Mouse (Mus musculus) embryonic facial prominence, embryonic 10.5 days (tissue): Measurements from ENCODE around the gene Snx4. TPM values are rescaled to one million over a fixed set of nuclear protein-coding genes. Genes with fewer than 3 reads are reported as not detected.

ENCODE experiments used
- DNase-seq: peaks from one replicate; pipeline ENCODE4 v3.0.0-alpha.2; 2017; ENCODE audit warnings: low spot score
- H3K27ac ChIP-seq: fragments of 300-500 bp; sonication (generic); replicated peaks from 2 replicates; pipeline ENCODE4 v1.5.1; 2016; ENCODE audit warnings: mild to moderate bottlenecking
- H3K27me3 ChIP-seq: fragments of 300-500 bp; sonication (generic); replicated peaks from 2 replicates; pipeline ENCODE4 v1.6.1; 2016; ENCODE audit warnings: low read depth, mild to moderate bottlenecking; ENCODE audit not compliant: poor library complexity, severe bottlenecking
- H3K36me3 ChIP-seq: fragments of 300-500 bp; sonication (generic); replicated peaks from 2 replicates; pipeline ENCODE4 v1.6.1; 2016; ENCODE audit warnings: mild to moderate bottlenecking, moderate library complexity
- H3K4me1 ChIP-seq: fragments of 300-500 bp; sonication (generic); 2 replicates; pipeline ENCODE4 v1.6.1; 2016
- H3K4me3 ChIP-seq: fragments of 300-500 bp; sonication (generic); 2 replicates; pipeline ENCODE4 v1.5.1; 2016; ENCODE audit warnings: mild to moderate bottlenecking, moderate library complexity
- H3K9me3 ChIP-seq: fragments of 300-500 bp; sonication (generic); 2 replicates; pipeline ENCODE4 v1.6.1; 2016; ENCODE audit warnings: mild to moderate bottlenecking
- WGBS: fragments of 180-500 bp; shearing (Covaris S2); methylation state at CpG from one replicate; pipeline ENCODE4 v1.1.7; 2016; 5-methylcytosine and 5-hydroxymethylcytosine counted together
- polyA plus RNA-seq: library from polyadenylated mRNA; unstranded; fragments of >200 nt; fragmentation: Nextera tagmentation; extraction: Ambion mirVana; gene quantifications from 2 replicates; pipeline ENCODE4 v1.2.1, GENCODE M21; 2016

Snx4 gene
- polyA plus RNA-seq, 1 experiment from 2014 or later, result 64.9 TPM

DNA sequence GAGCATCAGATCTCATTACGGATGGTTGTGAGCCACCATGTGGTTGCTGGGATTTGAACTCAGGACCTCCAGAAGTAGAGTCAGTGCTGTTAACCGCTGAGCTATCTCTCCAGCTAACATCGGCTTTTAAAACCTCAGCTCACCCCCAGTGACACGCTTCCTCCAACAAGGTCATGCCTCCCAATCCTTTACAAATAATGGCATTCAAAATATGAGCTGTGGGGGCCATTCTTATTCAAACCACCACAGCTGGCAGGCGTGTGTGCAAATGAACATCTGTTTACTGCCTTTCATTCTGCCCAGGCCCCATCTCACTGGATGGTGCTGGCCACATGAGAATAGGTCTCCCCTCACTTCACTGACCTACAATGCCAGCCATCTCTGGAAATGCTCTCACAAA lies 4.7 kb upstream of the Snx4 start:
- Histone ChIP-seq H3K27me3 (no peaks in the 10 kb centered on the region), H3K9me3 (no peaks in the 10 kb centered on the region), H3K4me1 (peaks cover 4% of the 10 kb centered on the region; the same call in 1 of the 2 replicates), H3K4me3 (no peak overlapping the region), H3K36me3 (peaks cover 40% of the 10 kb centered on the region), H3K27ac (no peak overlapping the region)
- no peak for DNase-seq
- 89% methylated on average over 5 of the region's 5 CpGs for WGBS

DNA sequence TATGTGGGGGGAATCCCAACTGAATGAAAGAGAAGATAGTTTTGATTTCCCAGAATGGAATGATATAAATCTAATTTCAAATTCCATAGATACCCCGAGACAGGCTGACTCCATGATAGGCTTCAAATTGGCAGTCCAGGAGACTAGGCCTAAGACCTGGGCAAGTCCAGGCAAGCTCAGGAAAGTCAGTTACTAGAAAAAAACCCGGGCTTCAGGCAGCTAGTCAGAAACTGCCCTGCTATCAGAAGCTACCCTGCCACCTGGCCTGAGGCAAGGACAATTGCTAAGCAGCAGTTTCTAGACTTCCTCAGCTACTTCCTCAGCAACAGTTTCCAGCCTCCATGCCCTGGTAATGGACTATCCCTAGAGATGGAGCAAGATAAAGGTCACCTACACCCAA lies 4.2 kb upstream of the Snx4 start:
- Histone ChIP-seq H3K4me3 (no peak overlapping the region), H3K9me3 (no peaks in the 10 kb centered on the region), H3K27me3 (no peaks in the 10 kb centered on the region), H3K4me1 (peaks cover 8% of the 10 kb centered on the region), H3K36me3 (peaks cover 35% of the 10 kb centered on the region), H3K27ac (no peak overlapping the region)
- no peak for DNase-seq
- WGBS, result 80% methylated on average over 2 of the region's 2 CpGs

DNA sequence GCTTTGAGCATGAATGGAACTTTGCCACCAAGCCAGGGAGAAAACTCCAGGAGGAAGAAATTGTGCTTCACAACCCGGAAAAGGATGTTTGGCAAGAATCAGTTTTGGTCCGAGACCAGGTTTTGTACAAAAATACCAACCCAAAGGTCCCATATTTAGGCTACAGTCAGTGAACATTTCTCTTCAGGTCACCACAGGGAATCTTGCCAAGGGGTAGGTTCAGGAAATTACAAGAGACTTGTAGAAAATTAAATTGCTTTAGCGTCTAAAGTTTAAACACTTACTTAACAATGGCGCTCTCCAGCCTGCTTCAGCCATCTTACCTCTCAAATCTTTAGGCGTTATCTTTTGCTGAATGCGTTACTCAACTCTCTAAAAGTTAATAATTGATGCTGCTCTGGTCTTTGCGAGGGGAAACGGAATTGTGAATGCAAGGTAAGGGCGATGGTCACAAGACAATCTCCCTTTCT lies 556 bp upstream of the Snx4 start:
- Histone ChIP-seq H3K27ac (peak overlapping the region; percentile 95), H3K4me1 (peaks cover 12% of the 10 kb centered on the region), H3K4me3 (peak overlapping the region; percentile 80), H3K9me3 (no peaks in the 10 kb centered on the region), H3K36me3 (peaks cover 11% of the 10 kb centered on the region), H3K27me3 (no peaks in the 10 kb centered on the region)
- no peak for DNase-seq
- 26% methylated on average over 9 of the region's 9 CpGs for whole genome bisulfite sequencing

DNA sequence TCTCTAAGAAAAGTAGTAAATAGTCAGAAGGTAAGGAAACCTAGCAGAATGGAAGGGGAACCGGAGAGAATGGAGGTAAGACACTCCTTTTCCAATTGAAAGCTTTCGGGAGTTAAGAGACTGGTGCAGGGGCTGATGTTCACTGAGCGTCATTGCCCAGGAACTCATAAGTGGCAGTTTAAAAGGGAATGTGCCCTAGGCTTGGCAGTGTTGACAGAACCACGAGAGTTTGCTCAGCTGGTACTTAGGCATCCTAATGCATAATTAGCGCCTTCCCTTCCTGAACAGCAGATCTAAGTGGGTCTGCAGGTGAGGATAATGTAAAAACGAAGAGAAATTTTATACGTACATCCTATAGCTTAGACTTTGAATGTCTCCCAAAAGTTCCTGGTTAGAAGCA lies 4.4 kb downstream of the Snx4 start:
- peaks cover 17% of the 10 kb centered on the region for H3K36me3 ChIP-seq
- DNase-seq, result no peak
- peaks cover 11% of the 10 kb centered on the region for H3K4me1 ChIP-seq
- H3K9me3 ChIP-seq, result no peaks in the 10 kb centered on the region
- H3K27ac ChIP-seq, result no peak overlapping the region
- H3K4me3 ChIP-seq, result no peak overlapping the region
- H3K27me3 ChIP-seq, result no peaks in the 10 kb centered on the region
- 88% methylated on average over 7 of the region's 7 CpGs for WGBS

DNA sequence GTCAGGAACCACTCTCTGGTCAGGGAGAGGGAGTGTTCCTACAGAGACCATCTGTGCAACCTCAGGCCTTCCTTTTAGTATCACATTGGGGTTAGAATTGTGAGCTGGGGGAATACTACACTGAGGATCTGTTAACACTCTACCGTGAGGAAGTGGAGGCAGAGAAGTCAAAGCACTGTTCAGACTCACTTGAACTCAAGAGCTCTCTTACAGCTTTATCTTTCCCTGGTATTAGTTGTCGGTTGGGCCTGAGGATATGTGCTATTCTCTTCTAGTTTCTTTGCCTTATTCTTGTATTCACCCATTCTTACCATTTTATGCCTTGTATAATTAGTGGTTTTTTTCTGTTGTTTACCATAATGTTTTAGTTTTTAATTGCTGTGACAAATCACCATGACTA lies 7.3 kb downstream of the Snx4 start:
- DNase-seq, result no peak
- Histone ChIP-seq H3K27ac (no peak overlapping the region), H3K4me3 (no peak overlapping the region), H3K36me3 (peaks cover 21% of the 10 kb centered on the region), H3K9me3 (no peaks in the 10 kb centered on the region), H3K27me3 (no peaks in the 10 kb centered on the region), H3K4me1 (no peaks in the 10 kb centered on the region)
- 91% methylated on average over 2 of the region's 2 CpGs for WGBS

DNA sequence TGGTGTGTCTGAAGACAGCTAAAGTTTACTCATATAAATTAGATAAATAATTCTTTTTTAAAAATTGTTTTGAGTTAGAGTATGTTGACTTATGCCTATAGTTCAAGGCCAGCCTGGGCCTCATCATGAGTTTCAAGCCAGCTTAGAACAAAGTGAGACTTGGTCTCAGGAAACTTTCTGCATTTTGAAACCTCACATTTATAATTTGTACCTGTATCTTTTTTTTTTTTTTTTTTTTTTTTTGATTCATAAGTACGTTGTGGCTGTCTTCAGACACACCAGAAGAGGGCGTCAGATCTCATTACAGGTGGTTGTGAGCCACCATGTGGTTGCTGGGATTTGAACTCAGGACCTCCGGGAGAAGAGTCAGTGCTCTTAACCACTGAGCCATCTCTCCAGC lies 8.6 kb downstream of the Snx4 start:
- H3K9me3 ChIP-seq, result no peaks in the 10 kb centered on the region
- H3K4me3 ChIP-seq, result no peak overlapping the region
- DNase-seq, result no peak
- H3K27me3 ChIP-seq, result no peaks in the 10 kb centered on the region
- H3K4me1 ChIP-seq, result no peaks in the 10 kb centered on the region
- H3K27ac ChIP-seq, result no peak overlapping the region
- peaks cover 32% of the 10 kb centered on the region for H3K36me3 ChIP-seq
- WGBS, result 84% methylated on average over 3 of the region's 3 CpGs

DNA sequence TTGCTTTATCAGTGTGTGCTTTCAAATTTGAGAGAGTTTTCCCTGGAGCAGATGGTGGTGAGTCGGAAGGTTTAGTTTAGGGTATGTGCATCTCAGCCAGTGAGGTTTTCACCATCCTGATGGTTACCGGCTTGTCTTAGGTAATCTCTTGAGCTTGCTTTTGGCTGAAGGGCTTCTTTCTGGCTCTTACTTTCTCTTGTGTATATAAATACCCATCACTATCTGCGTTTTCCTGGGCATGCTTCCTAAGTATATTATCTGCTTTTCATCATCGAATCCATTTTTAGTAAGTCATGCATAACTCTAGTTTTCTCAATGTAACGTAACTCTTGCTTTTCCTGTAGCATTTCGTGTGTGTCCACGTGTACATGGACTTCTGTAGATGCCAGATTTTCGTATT lies 9.6 kb downstream of the Snx4 start:
- Histone ChIP-seq H3K4me1 (no peaks in the 10 kb centered on the region), H3K36me3 (peaks cover 42% of the 10 kb centered on the region), H3K9me3 (no peaks in the 10 kb centered on the region), H3K4me3 (no peak overlapping the region), H3K27me3 (no peaks in the 10 kb centered on the region), H3K27ac (no peak overlapping the region)
- no peak for DNase-seq
- 91% methylated on average over 8 of the region's 8 CpGs for WGBS

DNA sequence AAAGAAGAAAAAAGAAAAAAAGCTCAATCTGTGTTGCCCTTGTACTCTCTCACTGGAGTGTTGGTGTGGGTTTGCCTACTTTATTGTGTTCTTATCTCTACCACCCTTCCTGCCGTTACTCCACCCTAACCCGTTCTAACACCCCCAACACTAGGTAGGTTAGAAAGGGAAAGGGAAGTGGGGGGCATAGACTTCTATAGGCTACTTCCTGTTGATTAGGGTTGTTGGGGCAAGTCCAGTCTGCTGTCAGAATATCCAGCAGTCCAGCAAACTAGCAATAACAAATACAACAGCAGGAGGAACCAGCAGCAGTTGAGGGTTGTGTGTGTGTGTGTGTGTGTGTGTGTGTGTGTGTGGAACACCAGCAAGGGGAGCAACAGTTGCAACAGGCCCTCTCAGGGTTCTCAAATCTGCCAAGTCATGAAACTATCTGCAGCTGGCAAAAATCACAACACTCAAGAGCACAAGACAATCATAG lies 10.4 kb downstream of the Snx4 start:
- WGBS, result 83% methylated on average over 2 of the region's 2 CpGs
- peaks cover 50% of the 10 kb centered on the region for H3K36me3 ChIP-seq
- H3K4me1 ChIP-seq, result no peaks in the 10 kb centered on the region
- no peaks in the 10 kb centered on the region for H3K27me3 ChIP-seq
- H3K4me3 ChIP-seq, result no peak overlapping the region
- H3K9me3 ChIP-seq, result no peaks in the 10 kb centered on the region
- no peak for DNase-seq
- no peak overlapping the region for H3K27ac ChIP-seq

DNA sequence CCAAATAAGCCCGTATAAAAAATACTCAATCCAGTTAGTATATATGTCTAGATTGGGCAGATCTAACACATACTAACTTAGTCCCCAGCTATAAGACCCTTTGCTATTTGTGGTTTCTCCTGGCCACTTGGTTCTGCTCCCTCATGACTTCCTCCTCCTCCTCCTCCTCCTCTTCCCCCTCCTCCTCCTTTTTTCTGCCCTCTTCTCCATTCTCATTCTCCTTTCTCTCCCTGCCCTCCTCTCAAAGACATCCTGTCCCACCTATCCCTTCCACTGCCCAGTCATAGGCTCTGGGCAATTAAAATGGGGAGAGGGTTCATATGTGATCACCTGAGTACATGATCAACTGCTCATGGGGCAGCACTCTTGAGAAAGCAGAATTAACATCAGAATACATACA lies 10.9 kb downstream of the Snx4 start:
- no peaks in the 10 kb centered on the region for H3K4me1 ChIP-seq
- WGBS, result 89% methylated on average over 1 of the region's 1 CpGs
- no peak overlapping the region for H3K27ac ChIP-seq
- peaks cover 54% of the 10 kb centered on the region for H3K36me3 ChIP-seq
- no peaks in the 10 kb centered on the region for H3K27me3 ChIP-seq
- H3K9me3 ChIP-seq, result no peaks in the 10 kb centered on the region
- H3K4me3 ChIP-seq, result no peak overlapping the region
- no peak for DNase-seq

DNA sequence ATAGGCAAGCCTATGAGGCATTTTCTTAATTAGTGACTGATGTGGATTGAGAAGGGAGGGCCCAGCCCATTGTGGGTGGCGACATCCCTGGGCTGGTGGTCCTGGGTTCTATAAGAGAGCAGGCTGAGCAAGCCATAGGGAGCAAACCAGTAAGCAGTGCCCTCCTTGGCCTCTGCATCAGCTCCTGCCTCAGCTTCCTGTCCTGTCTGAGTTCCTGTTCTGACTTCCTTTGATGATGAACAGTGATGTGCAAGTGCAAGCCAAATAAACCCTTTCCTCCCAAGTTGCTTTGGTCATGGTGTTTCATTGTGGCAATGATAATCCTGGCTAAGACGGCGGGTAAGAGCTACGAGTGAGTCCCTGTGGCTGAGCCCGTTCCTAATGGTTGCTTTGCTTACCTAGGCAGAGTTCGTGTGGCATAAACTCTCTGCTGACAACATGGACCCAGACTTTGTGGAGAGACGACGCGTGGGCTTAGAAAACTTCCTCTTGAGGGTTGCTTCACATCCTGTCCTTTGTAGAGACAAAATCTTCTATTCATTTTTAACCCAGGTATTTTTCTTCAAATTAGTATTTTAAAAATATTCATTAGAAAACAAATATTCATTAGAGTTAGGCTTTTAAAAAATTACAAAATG lies 16.5 kb downstream of the Snx4 start:
- Histone ChIP-seq H3K27me3 (no peaks in the 10 kb centered on the region), H3K9me3 (no peaks in the 10 kb centered on the region), H3K4me3 (no peak overlapping the region), H3K36me3 (peaks cover 90% of the 10 kb centered on the region), H3K27ac (no peak overlapping the region), H3K4me1 (no peaks in the 10 kb centered on the region)
- 92% methylated on average over 9 of the region's 9 CpGs for WGBS
- DNase-seq, result no peak

DNA sequence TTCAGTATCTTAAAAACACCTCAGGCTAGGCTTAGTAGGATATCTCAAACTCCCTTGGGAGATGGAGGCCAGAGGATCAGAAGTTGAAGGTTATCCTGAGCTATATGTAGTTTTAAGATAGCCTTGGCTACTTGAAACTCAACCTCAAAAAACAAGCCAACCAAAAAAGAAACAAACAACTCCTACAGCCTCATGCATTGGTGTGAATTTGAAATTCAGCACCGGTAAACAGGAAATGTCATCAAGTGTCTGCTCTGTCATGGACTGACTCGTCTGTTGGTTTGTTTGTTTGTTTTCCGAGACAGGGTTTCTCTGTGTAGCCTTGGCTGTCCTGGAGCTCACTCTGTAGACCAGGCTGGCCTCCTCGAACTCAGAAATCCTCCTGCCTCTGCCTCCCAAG lies 20.6 kb downstream of the Snx4 start:
- WGBS, result 94% methylated on average over 4 of the region's 4 CpGs
- no peaks in the 10 kb centered on the region for H3K27me3 ChIP-seq
- no peak for DNase-seq
- no peak overlapping the region for H3K27ac ChIP-seq
- no peaks in the 10 kb centered on the region for H3K9me3 ChIP-seq
- H3K4me1 ChIP-seq, result no peaks in the 10 kb centered on the region
- no peak overlapping the region for H3K4me3 ChIP-seq
- H3K36me3 ChIP-seq, result peaks cover 78% of the 10 kb centered on the region

DNA sequence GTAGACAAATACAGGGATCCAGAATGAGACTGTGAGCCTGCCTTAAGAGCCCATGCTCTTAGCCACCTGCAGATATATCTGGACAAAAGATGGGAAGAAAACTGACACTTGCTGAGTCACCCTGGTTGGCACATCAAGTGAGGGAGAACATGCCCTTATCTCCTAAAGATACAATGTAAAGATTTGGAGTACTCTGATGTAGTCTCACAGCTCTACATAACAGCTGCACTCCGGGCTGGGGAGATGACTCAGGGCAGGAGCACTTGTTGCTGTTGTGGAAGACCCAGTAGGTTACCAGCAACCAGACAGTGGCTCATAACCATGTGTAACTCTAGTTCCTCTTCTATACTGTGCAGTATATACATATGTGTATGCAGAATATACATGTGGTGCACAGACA lies 31.8 kb downstream of the Snx4 start:
- no peaks in the 10 kb centered on the region for H3K27me3 ChIP-seq
- DNase-seq, result no peak
- H3K27ac ChIP-seq, result no peak overlapping the region
- H3K4me3 ChIP-seq, result no peak overlapping the region
- 90% methylated on average over 1 of the region's 1 CpGs for WGBS
- no peaks in the 10 kb centered on the region for H3K9me3 ChIP-seq
- peaks cover 88% of the 10 kb centered on the region for H3K36me3 ChIP-seq
- no peaks in the 10 kb centered on the region for H3K4me1 ChIP-seq

DNA sequence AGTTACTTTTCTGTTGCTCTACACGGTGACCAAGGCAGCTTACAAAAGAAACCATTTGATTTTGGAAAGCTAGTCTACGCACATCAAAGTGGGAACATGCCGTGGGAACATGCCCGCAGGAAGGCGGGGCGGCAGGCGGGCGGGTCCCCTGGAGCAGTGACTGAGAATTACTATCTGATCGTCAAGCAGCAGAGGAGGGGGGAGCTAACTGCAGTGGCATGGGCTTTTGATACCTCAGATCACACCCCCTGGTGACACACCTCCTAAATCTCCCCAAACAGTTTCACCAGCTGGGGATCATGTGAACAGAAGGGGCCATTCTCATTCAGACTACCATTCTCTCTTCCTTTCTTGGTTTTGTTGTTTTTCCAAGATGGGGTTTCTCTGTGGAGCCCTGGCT lies 37.3 kb downstream of the Snx4 start:
- Histone ChIP-seq H3K27ac (no peak overlapping the region), H3K9me3 (peaks cover 11% of the 10 kb centered on the region), H3K36me3 (peaks cover 97% of the 10 kb centered on the region), H3K27me3 (no peaks in the 10 kb centered on the region), H3K4me1 (no peaks in the 10 kb centered on the region), H3K4me3 (no peak overlapping the region)
- DNase-seq, result no peak
- 91% methylated on average over 9 of the region's 9 CpGs for WGBS
